Mouse (Mus musculus) small intestine, adult 2 months (tissue): ENCODE results near the gene Cers5. TPM values are rescaled to one million over a fixed set of nuclear protein-coding genes. Genes with fewer than 3 reads are reported as not detected.

Experiments used
- H3K27ac ChIP-seq: fragments of 200-500 bp; 2 replicates; pipeline ENCODE4 v1.5.1; 2012; ENCODE audit warnings: low read depth, low read length, control low read depth, inconsistent platforms; ENCODE audit not compliant: insufficient read depth
- H3K27me3 ChIP-seq: fragments of 200-500 bp; 2 replicates; pipeline ENCODE4 v1.6.1; 2012; ENCODE audit warnings: mild to moderate bottlenecking, moderate library complexity, low read length, inconsistent platforms; ENCODE audit not compliant: control insufficient read depth, insufficient read depth
- H3K36me3 ChIP-seq: fragments of 200-500 bp; 2 replicates; pipeline ENCODE4 v1.6.1; 2012; ENCODE audit warnings: mild to moderate bottlenecking, low read length, control low read depth, inconsistent platforms; ENCODE audit not compliant: control insufficient read depth, insufficient read depth
- H3K4me1 ChIP-seq: fragments of 200-500 bp; 2 replicates; pipeline ENCODE4 v1.6.1; 2012; ENCODE audit warnings: low read length, inconsistent platforms, mixed read lengths; ENCODE audit not compliant: control insufficient read depth, insufficient read depth, insufficient read length
- H3K4me3 ChIP-seq: fragments of 200-500 bp; 2 replicates; pipeline ENCODE4 v1.5.1; 2012; ENCODE audit warnings: low read depth, mild to moderate bottlenecking, control low read depth, inconsistent platforms, low read length, moderate library complexity
- CTCF ChIP-seq: fragments of 200-500 bp; IDR thresholded peaks from 2 replicates; pipeline ENCODE4 v1.5.1; 2012; ENCODE audit warnings: low read depth, mild to moderate bottlenecking, control low read depth, inconsistent platforms, low read length, moderate library complexity, mixed read lengths; ENCODE audit not compliant: insufficient replicate concordance, insufficient read length; ENCODE audit errors: extremely low read depth
- POLR2A ChIP-seq: fragments of 200-500 bp; IDR thresholded peaks from 2 replicates; pipeline ENCODE4 v1.6.1; 2012; ENCODE audit warnings: low read depth, mild to moderate bottlenecking, control low read depth, inconsistent platforms, low read length, moderate library complexity
- WGBS: fragments of 180-500 bp; shearing (Covaris S2); methylation state at CpG from one replicate; pipeline ENCODE4 v1.1.7; 2018; 5-methylcytosine and 5-hydroxymethylcytosine counted together
- polyA plus RNA-seq: library from polyadenylated mRNA; depleted of rRNA; stranded (reverse); fragments of >200 nt; gene quantifications from 2 replicates; pipeline ENCODE4 v1.2.3, GENCODE M21; 2012

Cers5 gene
- polyA plus RNA-seq, 1 experiment, result 8.2 TPM

- TF ChIP-seq POLR2A (no peak), CTCF (no peak)
- Histone ChIP-seq H3K27ac (no peak overlapping the region), H3K4me1 (peaks cover 5% of the 10 kb centered on the region; the same call in 1 of the 2 replicates), H3K36me3 (peaks cover 54% of the 10 kb centered on the region), H3K4me3 (no peak overlapping the region), H3K27me3 (no peaks in the 10 kb centered on the region)
- WGBS, result 89% methylated on average over 6 of the region's 6 CpGs
Measured at GRCm38 (mm10) chr15:99813639-99814038, 41.0 kb upstream of the Cers5 start.

- 0 out of 2 replicates have a peak overlapping the region, but pooled peaks have one; percentile 12 for H3K27ac ChIP-seq
- 36% methylated on average over 7 of the region's 7 CpGs for WGBS
- peaks cover 5% of the 10 kb centered on the region; the same call in 1 of the 2 replicates for H3K4me1 ChIP-seq
- no peak overlapping the region for H3K4me3 ChIP-seq
- TF ChIP-seq POLR2A (no peak), CTCF (no peak)
- H3K36me3 ChIP-seq, result peaks cover 62% of the 10 kb centered on the region
- H3K27me3 ChIP-seq, result no peaks in the 10 kb centered on the region
Measured at GRCm38 (mm10) chr15:99812097-99812496, 39.4 kb upstream of the Cers5 start.

DNA sequence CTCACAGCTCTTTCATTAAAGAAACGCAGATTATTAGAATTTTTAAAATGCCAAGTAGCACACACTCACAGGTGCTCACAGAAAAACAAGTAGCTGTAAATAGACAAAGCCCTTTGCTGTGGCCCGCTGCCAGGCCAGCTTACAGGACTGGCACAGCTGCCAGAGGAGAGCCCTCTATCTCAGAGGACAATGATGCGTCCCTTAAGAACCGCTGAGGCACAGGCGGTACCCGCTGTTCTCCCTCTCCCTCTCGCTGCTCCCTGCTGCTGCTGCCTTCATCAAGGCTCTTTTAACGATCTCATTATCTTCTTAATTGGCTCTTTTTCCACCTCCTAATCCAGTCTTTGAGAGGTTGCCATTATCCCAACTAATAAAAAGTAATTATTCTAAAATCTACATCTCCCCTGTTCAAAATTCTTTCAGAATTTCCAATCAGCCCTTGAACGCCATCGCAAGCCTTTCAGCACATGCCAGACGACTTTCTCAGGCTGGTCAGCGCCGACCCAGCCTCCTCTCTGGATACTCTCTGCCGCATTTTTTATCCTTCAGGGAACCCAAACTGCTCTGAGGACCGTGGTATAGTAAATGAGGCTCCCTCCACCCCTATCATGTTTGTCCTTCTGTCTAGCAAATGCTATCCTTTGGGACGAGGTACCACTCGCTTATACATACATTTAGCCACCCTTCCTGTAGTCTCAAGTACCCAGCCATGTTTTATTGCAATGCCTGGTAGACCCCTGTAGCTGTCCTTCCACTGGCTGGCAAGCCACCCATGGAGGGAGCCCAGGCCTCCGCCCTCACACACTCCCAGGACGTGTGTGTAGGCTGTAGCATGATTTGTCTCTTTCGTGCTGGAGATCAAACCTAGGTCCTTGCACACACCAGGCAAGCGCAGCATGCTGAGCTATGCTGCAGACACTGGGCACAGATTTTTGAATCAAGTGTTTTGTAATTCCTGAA, 35.4 kb upstream of the Cers5 start:
- 85% methylated on average over 21 of the region's 21 CpGs for WGBS
- Histone ChIP-seq H3K4me3 (no peak overlapping the region), H3K27ac (no peak overlapping the region), H3K4me1 (peaks cover 5% of the 10 kb centered on the region; the same call in 1 of the 2 replicates), H3K27me3 (no peaks in the 10 kb centered on the region), H3K36me3 (peaks cover 69% of the 10 kb centered on the region)
- no peak for TF ChIP-seq POLR2A
- TF ChIP-seq CTCF, result no peak

- H3K4me3 ChIP-seq, result no peak overlapping the region
- WGBS, result 66% methylated on average over 7 of the region's 7 CpGs
- no peak for TF ChIP-seq CTCF
- peaks cover under 1% of the 10 kb centered on the region; the same call in 1 of the 2 replicates for H3K4me1 ChIP-seq
- no peak overlapping the region for H3K27ac ChIP-seq
- H3K27me3 ChIP-seq, result no peaks in the 10 kb centered on the region
- peaks cover 73% of the 10 kb centered on the region for H3K36me3 ChIP-seq
Measured at GRCm38 (mm10) chr15:99806171-99806570, 33.5 kb upstream of the Cers5 start.

DNA sequence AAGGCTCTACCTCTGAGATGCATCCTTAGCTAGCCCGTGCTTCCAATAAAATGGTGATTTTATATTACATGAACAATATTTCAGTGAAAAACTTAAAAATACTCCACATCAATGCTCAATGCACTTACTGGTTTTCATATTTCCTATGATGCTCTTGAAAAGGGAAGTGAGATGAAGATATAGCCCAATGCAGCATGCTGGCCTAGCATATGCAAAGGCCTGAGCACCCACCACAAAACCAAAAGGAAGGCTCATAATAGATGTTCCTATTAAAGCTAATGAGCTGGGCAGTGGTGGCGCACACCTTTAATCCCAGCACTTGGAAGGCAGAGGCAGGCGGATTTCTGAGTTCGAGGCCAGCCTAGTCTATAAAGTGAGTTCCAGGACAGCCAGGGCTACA, 33.0 kb upstream of the Cers5 start:
- TF ChIP-seq POLR2A, result no peak
- no peaks in the 10 kb centered on the region for H3K27me3 ChIP-seq
- WGBS, result 96% methylated on average over 4 of the region's 4 CpGs
- no peak overlapping the region for H3K27ac ChIP-seq
- no peaks in the 10 kb centered on the region for H3K4me1 ChIP-seq
- H3K36me3 ChIP-seq, result peaks cover 74% of the 10 kb centered on the region
- H3K4me3 ChIP-seq, result no peak overlapping the region

GRCm38 (mm10) chr15:99803186-99803644, 30.5 kb upstream of the Cers5 start:
- H3K27me3 ChIP-seq, result no peaks in the 10 kb centered on the region
- peaks cover 82% of the 10 kb centered on the region for H3K36me3 ChIP-seq
- H3K4me3 ChIP-seq, result no peak overlapping the region
- WGBS, result 56% methylated on average over 6 of the region's 6 CpGs
- H3K27ac ChIP-seq, result no peak overlapping the region
- no peaks in the 10 kb centered on the region for H3K4me1 ChIP-seq
- no peak for TF ChIP-seq CTCF
- no peak for TF ChIP-seq POLR2A

DNA sequence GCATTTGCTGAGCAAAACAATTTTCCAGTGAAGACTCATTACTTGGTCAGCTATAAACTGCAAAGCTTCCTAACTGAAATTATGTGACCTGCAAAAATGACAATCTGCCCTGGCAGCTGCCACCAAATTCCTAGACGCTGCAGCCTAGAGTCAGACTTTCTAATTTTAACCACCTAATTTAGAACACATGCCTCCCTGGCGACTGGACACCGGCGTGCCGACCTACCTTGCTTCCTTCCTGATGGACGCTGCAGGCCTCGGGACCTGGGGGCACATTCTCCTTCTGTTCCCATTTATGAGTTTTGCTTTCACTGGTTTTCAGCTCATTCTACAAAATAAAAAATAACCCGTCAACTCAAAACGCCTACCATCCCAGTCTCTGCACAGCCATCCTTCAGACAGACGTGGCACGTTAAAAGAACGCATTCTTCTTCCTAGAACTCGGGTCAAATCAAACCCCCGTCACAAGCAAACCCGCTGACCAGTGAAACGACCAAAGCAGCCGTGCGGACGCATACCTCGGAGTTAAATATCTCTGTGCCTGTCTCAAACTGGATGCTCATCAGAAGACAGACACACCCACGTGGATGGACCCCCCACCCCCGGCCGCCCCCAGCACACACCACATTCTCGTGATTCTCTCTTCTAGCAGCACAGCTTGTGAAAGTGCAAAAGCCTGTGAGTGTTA, 29.3 kb upstream of the Cers5 start:
- peaks cover 79% of the 10 kb centered on the region for H3K36me3 ChIP-seq
- TF ChIP-seq POLR2A (no peak), CTCF (no peak)
- no peaks in the 10 kb centered on the region for H3K27me3 ChIP-seq
- WGBS, result 86% methylated on average over 24 of the region's 24 CpGs
- H3K4me1 ChIP-seq, result no peaks in the 10 kb centered on the region
- H3K4me3 ChIP-seq, result no peak overlapping the region
- no peak overlapping the region for H3K27ac ChIP-seq
